Mouse (Mus musculus): Measurements from ENCODE around the gene Tufm.

Tufm gene

GRCm38 (mm10) chr7:126499416-126499815 is 12.3 kb downstream of the Tufm start:
- DNase-seq (ENCODE audit: low spot score in 2 of 2) = no peak

- DNase-seq (ENCODE audit: low spot score in 2 of 2) = no peak
Observed at GRCm38 (mm10) chr7:126501684-126502022, 14.5 kb downstream of the Tufm start.

DNA sequence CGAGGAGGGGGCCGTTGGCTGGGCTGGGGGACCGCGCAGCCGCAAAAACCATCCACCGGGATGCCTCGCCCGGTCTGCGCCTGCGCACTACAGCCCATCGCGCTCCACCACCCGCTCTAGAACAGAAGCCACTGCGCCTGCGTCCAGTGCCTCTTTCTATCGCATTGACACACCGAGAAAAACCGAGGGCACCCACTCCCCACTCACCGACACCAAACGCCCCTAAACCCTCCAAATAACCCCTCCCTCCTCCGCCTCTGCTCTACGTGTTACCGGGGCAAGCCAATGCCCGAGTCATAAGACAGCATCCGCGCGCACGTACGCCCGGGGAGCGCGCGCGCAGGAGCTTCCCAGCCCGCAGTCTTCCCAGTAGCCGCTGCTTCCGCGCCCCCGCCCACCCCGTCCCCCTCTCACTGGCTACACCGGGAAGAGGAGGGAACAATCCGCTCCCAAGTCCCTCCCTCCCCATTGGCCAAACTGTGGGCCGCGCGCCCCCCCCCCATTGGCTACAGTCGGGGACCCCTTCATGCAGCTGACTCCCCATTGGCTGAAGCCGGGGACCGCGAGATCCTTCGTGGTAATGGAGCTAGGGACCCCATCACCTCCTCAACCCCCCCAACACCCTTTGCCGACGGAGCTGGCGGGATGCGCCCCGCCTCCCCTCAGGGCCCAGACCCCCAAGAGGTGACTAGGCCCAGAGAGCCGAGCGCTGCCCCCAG is 15.0 kb downstream of the Tufm start:
- peak; percentile 92 to 94 for DNase-seq (ENCODE audit: low spot score in 2 of 2)

DNA sequence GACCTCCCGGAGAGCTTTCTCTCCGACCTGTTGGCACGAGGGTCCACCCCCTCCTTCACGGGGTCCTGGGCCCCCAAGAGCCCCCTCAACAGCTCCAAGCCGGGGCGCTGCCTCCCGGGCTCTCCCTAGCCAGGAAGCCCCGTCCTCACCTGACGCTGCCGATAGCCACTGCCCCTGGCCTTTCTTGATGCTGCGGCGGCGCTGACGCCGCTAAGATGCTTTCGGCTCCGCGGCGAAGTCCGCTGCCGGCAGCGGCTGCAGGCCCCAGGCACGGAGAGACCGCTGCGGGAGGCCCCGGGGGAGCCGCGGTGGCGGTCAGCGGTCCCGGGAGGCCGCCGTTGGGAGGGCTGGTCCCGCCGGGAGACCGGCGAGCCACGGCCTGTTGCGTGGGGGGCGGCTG is 15.6 kb downstream of the Tufm start:
- DNase-seq (ENCODE audit: low spot score in 2 of 2) = no peak

DNA sequence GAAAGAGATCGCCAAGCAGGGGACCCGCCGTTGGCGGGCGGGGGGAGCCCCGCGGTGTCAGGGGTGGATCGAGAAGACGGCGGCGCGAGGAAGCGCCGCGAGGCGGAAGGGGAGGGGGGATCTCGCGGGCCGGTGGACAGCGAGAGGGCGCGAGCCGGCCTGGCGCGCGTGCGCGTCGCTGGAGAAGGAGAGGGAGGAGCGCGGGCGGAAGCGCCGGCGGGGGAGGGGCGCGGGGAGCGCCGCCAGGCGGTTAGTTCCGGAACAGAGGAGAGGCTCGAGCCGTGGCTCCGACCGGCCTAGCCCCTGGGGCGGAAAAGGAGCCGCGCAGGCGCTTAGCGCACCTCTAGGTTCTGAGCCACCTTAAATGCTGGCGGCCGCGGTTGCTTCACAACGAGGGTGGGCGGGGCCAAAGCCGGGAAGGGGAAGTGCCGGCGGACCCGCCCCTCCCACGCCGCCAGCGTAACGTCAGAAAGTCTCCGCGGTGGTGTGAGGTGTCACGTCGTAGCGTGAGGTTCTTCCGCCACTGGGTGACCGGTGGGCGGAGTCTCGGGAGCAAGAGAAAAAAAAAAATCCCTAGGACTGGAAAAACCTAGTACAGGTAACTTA is 16.2 kb downstream of the Tufm start, which contains the start of gene Atxn2l:
TSS of gene Atxn2l (minus strand) at position 165 of the 606 bp plus-strand sequence.
- peak; percentile 99 for DNase-seq (ENCODE audit: low spot score in 2 of 2)

- no peak for DNase-seq (ENCODE audit: low spot score in 2 of 2)
Observed at GRCm38 (mm10) chr7:126504913-126505312, 17.8 kb downstream of the Tufm start.

- no peak for DNase-seq (ENCODE audit: low spot score in 2 of 2)
Observed at GRCm38 (mm10) chr7:126507126-126507778, 20.1 kb downstream of the Tufm start.

DNA sequence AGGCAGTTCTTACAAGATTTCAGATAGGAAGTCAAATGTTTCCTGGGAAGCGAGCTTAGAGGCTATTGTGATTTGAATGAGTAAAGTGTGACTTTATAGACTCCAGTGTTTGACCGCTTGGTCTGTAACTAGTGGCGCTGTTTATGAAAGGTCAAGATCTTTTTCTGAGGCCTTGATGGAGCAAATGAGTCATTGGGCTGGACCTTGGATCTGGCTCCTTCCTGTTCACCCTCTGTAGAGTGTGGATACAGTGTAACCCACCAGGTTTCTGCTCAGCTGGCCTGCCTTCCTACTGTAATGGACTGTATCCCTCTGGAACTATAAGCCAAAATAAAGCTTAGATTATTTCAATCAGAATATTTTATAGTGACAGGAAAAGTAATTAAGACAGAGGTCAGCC is 24.1 kb downstream of the Tufm start:
- DNase-seq (ENCODE audit: low spot score in 2 of 2) = no peak

GRCm38 (mm10) chr7:126518261-126518941 is 31.2 kb downstream of the Tufm start:
- DNase-seq (ENCODE audit: low spot score in 2 of 2) = no peak

- DNase-seq (ENCODE audit: low spot score in 2 of 2) = no peak
Observed at GRCm38 (mm10) chr7:126519513-126519912, 32.4 kb downstream of the Tufm start.

DNA sequence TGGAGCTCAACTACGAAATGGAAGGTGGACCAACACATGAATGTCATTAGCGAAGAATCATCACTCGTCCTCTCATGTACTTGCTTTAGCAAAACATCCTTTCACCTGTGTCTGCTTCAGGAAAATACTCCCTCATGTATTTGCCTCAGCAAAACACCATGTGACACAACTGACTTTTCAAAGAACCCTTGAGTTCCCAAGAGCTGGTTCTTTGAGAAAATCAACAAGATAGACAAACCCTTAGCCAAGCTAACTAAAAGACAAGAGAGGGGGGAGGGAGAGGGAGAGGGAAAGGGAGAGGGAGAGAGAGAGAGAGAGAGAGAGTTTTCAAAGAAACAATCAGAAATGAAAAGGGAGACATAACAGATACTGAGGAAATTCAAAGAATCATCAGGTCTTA is 36.2 kb downstream of the Tufm start:
- no peak for DNase-seq (ENCODE audit: low spot score in 2 of 2)

- peak in 1 of 2 experiments; percentile 31 for DNase-seq (ENCODE audit: low spot score in 2 of 2)
Observed at GRCm38 (mm10) chr7:126528166-126528577, 41.0 kb downstream of the Tufm start.

- DNase-seq (ENCODE audit: low spot score in 2 of 2) = no peak
Observed at GRCm38 (mm10) chr7:126533434-126533833, 46.3 kb downstream of the Tufm start.

GRCm38 (mm10) chr7:126535766-126536165 is 48.6 kb downstream of the Tufm start:
- DNase-seq (ENCODE audit: low spot score in 2 of 2) = peak in 1 of 2 experiments; percentile 8

DNA sequence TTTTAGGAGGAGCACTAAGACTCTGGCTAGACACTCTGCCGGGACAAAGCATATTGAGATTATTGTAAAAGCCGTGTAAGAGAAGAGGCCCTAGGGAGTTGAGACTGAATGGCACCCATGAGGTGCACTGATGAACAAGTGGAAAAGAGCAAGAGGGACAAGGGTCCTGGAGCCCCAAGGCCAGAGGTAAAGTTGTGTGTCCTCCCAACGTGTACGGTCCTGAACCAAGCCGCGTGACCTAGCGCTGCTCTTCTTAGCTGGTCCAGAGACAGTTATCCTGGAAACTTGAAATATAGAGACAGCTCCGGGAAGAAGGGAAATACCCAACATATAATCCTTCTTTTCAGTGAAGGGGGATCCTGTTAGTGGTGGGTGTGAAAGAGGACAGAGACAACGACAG is 49.3 kb downstream of the Tufm start:
- no peak for DNase-seq (ENCODE audit: low spot score in 2 of 2)

DNA sequence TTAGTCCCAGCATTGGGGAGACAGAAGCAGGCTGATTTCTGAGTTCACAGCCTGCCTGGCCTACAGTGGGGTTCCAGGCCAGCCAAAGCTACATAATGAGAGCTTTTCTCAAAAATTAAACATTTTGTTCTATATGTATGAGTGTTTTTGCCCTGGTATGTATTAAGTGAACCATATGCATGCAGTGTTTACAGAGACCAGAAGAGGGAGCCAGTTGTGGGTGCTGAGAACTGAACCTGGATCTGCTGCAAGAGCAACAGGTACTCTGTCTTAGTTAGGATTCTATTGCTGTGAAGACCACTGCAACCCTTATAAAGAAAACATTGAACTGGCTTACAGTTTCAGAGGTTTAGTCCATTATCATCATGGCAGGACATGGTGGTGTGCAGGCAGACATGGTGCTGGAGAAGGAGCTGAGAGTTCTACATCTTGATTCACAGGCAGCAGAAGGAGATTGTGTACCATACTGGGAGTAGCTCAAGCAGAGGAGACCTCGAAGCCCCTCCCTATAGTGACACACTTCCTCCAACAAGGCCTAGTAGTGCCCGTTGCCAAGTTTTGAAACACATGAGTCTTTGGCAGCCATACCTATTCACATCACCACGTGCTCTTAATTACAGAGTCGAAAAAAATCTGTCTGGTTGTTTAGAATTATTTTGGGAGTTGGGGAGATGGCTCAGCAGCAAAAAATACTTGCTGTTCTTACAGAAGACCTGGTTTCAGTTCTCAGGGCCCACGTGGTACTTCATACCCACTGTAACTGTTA is 50.8 kb downstream of the Tufm start:
- DNase-seq (ENCODE audit: low spot score in 2 of 2) = peak in 1 of 2 experiments; percentile 33

Measured in thymus, postnatal 10 days (tissue).